Mouse (Mus musculus): ENCODE results near the gene Kif16b. TPM values are rescaled to one million over a fixed set of nuclear protein-coding genes. Genes with fewer than 3 reads are reported as not detected.

The Kif16b gene
- polyA plus RNA-seq, 1 experiment from 2014 or later, result 10.5 TPM

GRCm38 (mm10) chr2:142838118-142838517 is 63.2 kb downstream of the Kif16b start:
- no peaks in the 10 kb centered on the region for H3K27me3 ChIP-seq (ENCODE audit: control insufficient read depth, insufficient read depth, low read depth, low read length)
- 17% methylated on average over 1 of the region's 1 CpGs for WGBS
- no peak overlapping the region for H3K9ac ChIP-seq (ENCODE audit: low read length)
- 0 out of 2 replicates have a peak, but pooled peaks cover 2% of the 10 kb centered on the region for H3K36me3 ChIP-seq (ENCODE audit: control insufficient read depth, insufficient read depth, low read length)
- peak overlapping the region; percentile 44; the same call in 1 of the 2 replicates for H3K27ac ChIP-seq (ENCODE audit: low read length)
- no peaks in the 10 kb centered on the region for H3K9me3 ChIP-seq (ENCODE audit: control insufficient read depth, low read length)
- no peak overlapping the region for H3K4me3 ChIP-seq (ENCODE audit: low read length)
- peaks cover 11% of the 10 kb centered on the region for H3K4me1 ChIP-seq (replicated peaks; ENCODE audit: control insufficient read depth, insufficient read depth, low read length)
- H3K4me2 ChIP-seq (ENCODE audit: low read depth, low read length), result no peak overlapping the region
- peak; percentile 93 for ATAC-seq (ENCODE audit: low read depth)

GRCm38 (mm10) chr2:142834751-142835150 is 66.6 kb downstream of the Kif16b start:
- no peak overlapping the region for H3K4me3 ChIP-seq (ENCODE audit: low read length)
- WGBS, result 84% methylated on average over 3 of the region's 3 CpGs
- no peaks in the 10 kb centered on the region for H3K9me3 ChIP-seq (ENCODE audit: control insufficient read depth, low read length)
- 0 out of 2 replicates have a peak, but pooled peaks cover 2% of the 10 kb centered on the region for H3K36me3 ChIP-seq (ENCODE audit: control insufficient read depth, insufficient read depth, low read length)
- no peak overlapping the region for H3K27ac ChIP-seq (ENCODE audit: low read length)
- no peak for ATAC-seq (ENCODE audit: low read depth)
- peaks cover 13% of the 10 kb centered on the region for H3K4me1 ChIP-seq (replicated peaks; ENCODE audit: control insufficient read depth, insufficient read depth, low read length)
- H3K4me2 ChIP-seq (ENCODE audit: low read depth, low read length), result no peak overlapping the region
- no peak overlapping the region for H3K9ac ChIP-seq (ENCODE audit: low read length)
- H3K27me3 ChIP-seq (ENCODE audit: control insufficient read depth, insufficient read depth, low read depth, low read length), result no peaks in the 10 kb centered on the region

- 68% methylated on average over 10 of the region's 10 CpGs for WGBS
- Histone ChIP-seq H3K27ac (ENCODE audit: low read length) (no peak overlapping the region), H3K4me1 (replicated peaks; ENCODE audit: control insufficient read depth, insufficient read depth, low read length) (peaks cover 11% of the 10 kb centered on the region), H3K9ac (ENCODE audit: low read length) (no peak overlapping the region), H3K4me3 (ENCODE audit: low read length) (no peak overlapping the region), H3K9me3 (ENCODE audit: control insufficient read depth, low read length) (no peaks in the 10 kb centered on the region), H3K36me3 (ENCODE audit: control insufficient read depth, insufficient read depth, low read length) (0 out of 2 replicates have a peak, but pooled peaks cover 2% of the 10 kb centered on the region), H3K27me3 (ENCODE audit: control insufficient read depth, insufficient read depth, low read depth, low read length) (no peaks in the 10 kb centered on the region), H3K4me2 (ENCODE audit: low read depth, low read length) (no peak overlapping the region)
- peak; percentile 63 for ATAC-seq (ENCODE audit: low read depth)
Measured at GRCm38 (mm10) chr2:142832617-142833422, 68.5 kb downstream of the Kif16b start.

GRCm38 (mm10) chr2:142813033-142813432 is 88.3 kb downstream of the Kif16b start:
- Histone ChIP-seq H3K27me3 (ENCODE audit: control insufficient read depth, insufficient read depth, low read depth, low read length) (no peaks in the 10 kb centered on the region), H3K9me3 (ENCODE audit: control insufficient read depth, low read length) (no peaks in the 10 kb centered on the region), H3K9ac (ENCODE audit: low read length) (no peak overlapping the region), H3K4me2 (ENCODE audit: low read depth, low read length) (no peak overlapping the region), H3K36me3 (ENCODE audit: control insufficient read depth, insufficient read depth, low read length) (no peaks in the 10 kb centered on the region), H3K4me3 (ENCODE audit: low read length) (no peak overlapping the region), H3K4me1 (replicated peaks; ENCODE audit: control insufficient read depth, insufficient read depth, low read length) (no peaks in the 10 kb centered on the region), H3K27ac (ENCODE audit: low read length) (no peak overlapping the region)
- ATAC-seq (ENCODE audit: low read depth), result peak; percentile 88
- WGBS, result 24% methylated on average over 2 of the region's 2 CpGs

GRCm38 (mm10) chr2:142803760-142804448 is 97.4 kb downstream of the Kif16b start:
- no peak overlapping the region for H3K4me3 ChIP-seq (ENCODE audit: low read length)
- H3K4me2 ChIP-seq (ENCODE audit: low read depth, low read length), result no peak overlapping the region
- 88% methylated on average over 1 of the region's 1 CpGs for WGBS
- no peaks in the 10 kb centered on the region for H3K36me3 ChIP-seq (ENCODE audit: control insufficient read depth, insufficient read depth, low read length)
- no peak overlapping the region for H3K27ac ChIP-seq (ENCODE audit: low read length)
- no peaks in the 10 kb centered on the region for H3K9me3 ChIP-seq (ENCODE audit: control insufficient read depth, low read length)
- no peaks in the 10 kb centered on the region for H3K4me1 ChIP-seq (replicated peaks; ENCODE audit: control insufficient read depth, insufficient read depth, low read length)
- H3K9ac ChIP-seq (ENCODE audit: low read length), result no peak overlapping the region
- no peaks in the 10 kb centered on the region for H3K27me3 ChIP-seq (ENCODE audit: control insufficient read depth, insufficient read depth, low read depth, low read length)
- no peak for ATAC-seq (ENCODE audit: low read depth)

- no peak for ATAC-seq (ENCODE audit: low read depth)
Measured at GRCm38 (mm10) chr2:142797310-142797709, 104.0 kb downstream of the Kif16b start.

GRCm38 (mm10) chr2:142775358-142775757 is 126.0 kb downstream of the Kif16b start:
- H3K9me3 ChIP-seq (ENCODE audit: control insufficient read depth, low read length), result no peaks in the 10 kb centered on the region
- H3K27me3 ChIP-seq (ENCODE audit: control insufficient read depth, insufficient read depth, low read depth, low read length), result no peaks in the 10 kb centered on the region
- no peak overlapping the region for H3K9ac ChIP-seq (ENCODE audit: low read length)
- no peaks in the 10 kb centered on the region for H3K36me3 ChIP-seq (ENCODE audit: control insufficient read depth, insufficient read depth, low read length)
- 61% methylated on average over 1 of the region's 1 CpGs for WGBS
- H3K4me2 ChIP-seq (ENCODE audit: low read depth, low read length), result no peak overlapping the region
- H3K4me3 ChIP-seq (ENCODE audit: low read length), result no peak overlapping the region
- ATAC-seq (ENCODE audit: low read depth), result no peak
- no peaks in the 10 kb centered on the region for H3K4me1 ChIP-seq (replicated peaks; ENCODE audit: control insufficient read depth, insufficient read depth, low read length)
- H3K27ac ChIP-seq (ENCODE audit: low read length), result no peak overlapping the region

More at GRCm38 (mm10) chr2:142797310-142797709, 104.0 kb downstream of the Kif16b start:
- no peaks in the 10 kb centered on the region for H3K4me1 ChIP-seq (replicated peaks; ENCODE audit: control insufficient read depth, insufficient read depth, low read length)
- H3K27ac ChIP-seq (ENCODE audit: low read length), result no peak overlapping the region
- H3K27me3 ChIP-seq (ENCODE audit: control insufficient read depth, insufficient read depth, low read depth, low read length), result no peaks in the 10 kb centered on the region
- no peak overlapping the region for H3K4me2 ChIP-seq (ENCODE audit: low read depth, low read length)
- no peak overlapping the region for H3K9ac ChIP-seq (ENCODE audit: low read length)
- H3K4me3 ChIP-seq (ENCODE audit: low read length), result no peak overlapping the region
- no peaks in the 10 kb centered on the region for H3K36me3 ChIP-seq (ENCODE audit: control insufficient read depth, insufficient read depth, low read length)
- no peaks in the 10 kb centered on the region for H3K9me3 ChIP-seq (ENCODE audit: control insufficient read depth, low read length)
- 42% methylated on average over 6 of the region's 6 CpGs for WGBS

GRCm38 (mm10) chr2:142774752-142775151 is 126.6 kb downstream of the Kif16b start:
- Histone ChIP-seq H3K27ac (ENCODE audit: low read length) (no peak overlapping the region), H3K4me1 (replicated peaks; ENCODE audit: control insufficient read depth, insufficient read depth, low read length) (no peaks in the 10 kb centered on the region), H3K27me3 (ENCODE audit: control insufficient read depth, insufficient read depth, low read depth, low read length) (no peaks in the 10 kb centered on the region), H3K9ac (ENCODE audit: low read length) (no peak overlapping the region), H3K4me2 (ENCODE audit: low read depth, low read length) (no peak overlapping the region), H3K4me3 (ENCODE audit: low read length) (no peak overlapping the region), H3K9me3 (ENCODE audit: control insufficient read depth, low read length) (no peaks in the 10 kb centered on the region), H3K36me3 (ENCODE audit: control insufficient read depth, insufficient read depth, low read length) (no peaks in the 10 kb centered on the region)
- no peak for ATAC-seq (ENCODE audit: low read depth)
- WGBS, result 45% methylated on average over 1 of the region's 1 CpGs

GRCm38 (mm10) chr2:142769647-142770121 is 131.6 kb downstream of the Kif16b start:
- H3K4me2 ChIP-seq (ENCODE audit: low read depth, low read length), result no peak overlapping the region
- H3K27ac ChIP-seq (ENCODE audit: low read length), result no peak overlapping the region
- H3K9ac ChIP-seq (ENCODE audit: low read length), result no peak overlapping the region
- H3K27me3 ChIP-seq (ENCODE audit: control insufficient read depth, insufficient read depth, low read depth, low read length), result no peaks in the 10 kb centered on the region
- H3K4me3 ChIP-seq (ENCODE audit: low read length), result no peak overlapping the region
- H3K36me3 ChIP-seq (ENCODE audit: control insufficient read depth, insufficient read depth, low read length), result no peaks in the 10 kb centered on the region
- H3K9me3 ChIP-seq (ENCODE audit: control insufficient read depth, low read length), result no peaks in the 10 kb centered on the region
- no peaks in the 10 kb centered on the region for H3K4me1 ChIP-seq (replicated peaks; ENCODE audit: control insufficient read depth, insufficient read depth, low read length)
- ATAC-seq (ENCODE audit: low read depth), result no peak
- 84% methylated on average over 11 of the region's 11 CpGs for WGBS
